13 mouse cellular contexts compared by ENCODE assay signal in genomic region chr2:173436580-173436979, GRCm38 (mm10).
DNase-seq lines count a peak whose midpoint lies in the region; ATAC-seq and TF ChIP-seq lines count a peak whose summit lies in the region.
"Had no signal": no experiment of that assay in that cellular context is flagged by ENCODE, and none has a peak within 500 bp of the region (broad histone marks: within the 10 kb centered on the region; RNA-seq: fewer than 3 reads in every experiment).

No protein-coding gene starts in this region.

- H3K36me3 ChIP-seq in thymus, adult 2 months (ENCODE audit: control insufficient read depth, insufficient read depth, low read length) = no peaks in the 10 kb centered on the region
- H3K36me3 ChIP-seq: heart, embryonic 15.5 days; hindbrain, embryonic 15.5 days; midbrain, embryonic 10.5 days had no signal

- no peaks in the 10 kb centered on the region for H3K27me3 ChIP-seq in thymus, adult 2 months (ENCODE audit: control insufficient read depth, insufficient read depth, low read length)
- H3K27me3 ChIP-seq: heart, embryonic 15.5 days; hindbrain, embryonic 15.5 days; Patski had no signal

- 45% methylated on average over 3 of the region's 3 CpGs for WGBS in thymus, adult 2 months

- no peak for TF ChIP-seq POLR2A in thymus, adult 2 months (IDR thresholded peaks at IDR 0.05; ENCODE audit: control insufficient read depth, extremely low read depth, insufficient read depth, low read length, poor library complexity)

- peaks cover 27% of the 10 kb centered on the region for H3K4me1 ChIP-seq in thymus, adult 2 months (replicated peaks; ENCODE audit: control insufficient read depth, insufficient read depth, low read length)
- H3K4me1 ChIP-seq: heart, embryonic 15.5 days had no signal

- DNase-seq in A20 (ENCODE audit: low read depth, low spot score) = peak; percentile 11
- DNase-seq in thymus, adult 2 months = peak; percentile 63
- no peak for DNase-seq in embryo, embryonic 10.5 days (ENCODE audit: low spot score)
- no peak for DNase-seq in ovary, adult 18-20 months (ENCODE audit: low spot score)
- DNase-seq in cerebellum, postnatal 14 days = no peak
- DNase-seq: cerebellum, adult 9-10 months; lung, adult 18-20 months had no signal

- H3K4me3 ChIP-seq in thymus, adult 2 months (ENCODE audit: control insufficient read depth, insufficient read depth, low read length) = no peak overlapping the region
- H3K4me3 ChIP-seq: heart, embryonic 15.5 days; hindbrain, embryonic 15.5 days; midbrain, embryonic 10.5 days had no signal

- no peak for TF ChIP-seq CTCF in thymus, adult 2 months (IDR thresholded peaks at IDR 0.05; ENCODE audit: borderline replicate concordance, control insufficient read depth, extremely low read depth, insufficient read depth, low read length, poor library complexity)

- peak; percentile 99 for ATAC-seq in CD4-positive, CD25-positive, alpha-beta regulatory T cell, adult 4 months
- ATAC-seq in inflammation-experienced regulatory T-cells, adult 6 months = peak; percentile 100
- ATAC-seq: Patski had no signal

- peak overlapping the region; percentile 98 for H3K27ac ChIP-seq in thymus, adult 2 months (ENCODE audit: control insufficient read depth, insufficient read depth, low read length)
- H3K27ac ChIP-seq: heart, embryonic 15.5 days; hindbrain, embryonic 15.5 days; midbrain, embryonic 10.5 days had no signal

Comparison
In these comparisons a context has a peak if more than half of its experiments do, and no peak if none do; other contexts are left out.
1. DNase-seq: peak in A20 (single experiment) and thymus, adult 2 months (single experiment); none in embryo, embryonic 10.5 days (single experiment), ovary, adult 18-20 months (single experiment) and cerebellum, postnatal 14 days (0 of 2).